Mouse (Mus musculus): ENCODE data around the gene Prss32.

DNA sequence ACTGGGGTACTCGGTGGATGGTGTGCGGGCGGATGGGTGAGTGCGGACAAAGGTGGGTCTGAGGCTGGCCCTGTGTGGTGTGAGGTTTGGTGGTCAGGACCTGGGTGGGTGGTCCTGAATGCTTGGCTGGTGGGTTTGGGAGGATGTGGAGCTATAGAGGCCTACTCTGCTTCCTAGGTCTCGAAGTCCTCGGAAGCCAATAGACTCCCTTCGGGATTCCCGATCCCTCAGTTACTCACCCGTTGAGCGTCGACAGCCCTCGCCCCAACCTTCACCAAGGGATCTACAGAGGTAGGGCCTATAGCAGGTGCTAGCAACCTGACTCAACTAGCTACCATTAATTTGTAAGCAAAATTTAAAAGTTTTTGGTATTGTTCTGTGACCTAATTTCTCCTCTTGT lies 20.0 kb upstream of the Prss32 start:
- TF ChIP-seq CTCF (conservative IDR thresholded peaks at IDR 0.05; ENCODE audit: low read length) (no peak), NANOG (IDR thresholded peaks at IDR 0.05; ENCODE audit: borderline replicate concordance, low read length) (no peak), POU5F1 (IDR thresholded peaks at IDR 0.05; ENCODE audit: borderline replicate concordance, low read length) (no peak)

Measured in E14TG2a.4 (cell line).